Mouse (Mus musculus): ENCODE data around the gene Ppm1e. TPM values are rescaled to one million over a fixed set of nuclear protein-coding genes. Genes with fewer than 3 reads are reported as not detected.
"Not testable (repeated sequence)": the region's sequence is repeated elsewhere in the genome, so short reads cannot be mapped to it uniquely, and the experiment has no call there.

Gene Ppm1e
- polyA plus RNA-seq, 1 experiment, result 0.70 TPM

- no peaks in the 10 kb centered on the region for H3K36me3 ChIP-seq (ENCODE audit: control insufficient read depth, insufficient read depth, low read length)
- 67% methylated on average over 4 of the region's 4 CpGs for WGBS
- H3K27ac ChIP-seq (ENCODE audit: insufficient read depth, low read depth, low read length), result no peak overlapping the region
- no peak overlapping the region for H3K4me3 ChIP-seq (ENCODE audit: insufficient read depth, low read depth, low read length)
- no peak for TF ChIP-seq POLR2A (IDR thresholded peaks at IDR 0.05; ENCODE audit: low read depth, low read length)
- TF ChIP-seq CTCF (conservative IDR thresholded peaks at IDR 0.05; ENCODE audit: insufficient read depth, insufficient read length, low read depth, low read length), result no peak
- H3K27me3 ChIP-seq (replicated peaks; ENCODE audit: control insufficient read depth, insufficient read depth, low read length), result no peaks in the 10 kb centered on the region
- DNase-seq, result no peak
- no peaks in the 10 kb centered on the region; the same call in 1 of the 2 replicates for H3K4me1 ChIP-seq (ENCODE audit: control insufficient read depth, insufficient read depth, low read length)
Measured at GRCm38 (mm10) chr11:87270446-87270845, 88.4 kb downstream of the Ppm1e start.

DNA sequence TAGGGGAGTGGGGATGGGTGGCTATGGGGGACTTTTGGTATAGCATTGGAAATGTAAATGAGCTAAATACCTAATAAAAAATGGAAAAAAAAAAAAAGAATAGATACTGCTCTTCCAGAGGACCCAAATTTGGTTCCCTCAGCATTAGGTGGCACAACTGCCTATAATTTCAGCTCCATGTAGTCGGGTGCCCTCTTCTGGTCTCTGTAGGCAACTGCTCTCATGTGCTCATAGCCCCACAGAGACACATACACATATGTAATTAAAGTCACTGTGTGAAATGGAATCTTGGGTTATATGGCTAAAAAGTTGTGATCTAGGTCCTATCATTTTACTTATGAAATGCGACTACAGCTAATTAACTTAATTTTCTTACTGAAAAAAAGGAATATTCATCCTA, 90.0 kb downstream of the Ppm1e start:
- Histone ChIP-seq H3K4me1 (ENCODE audit: control insufficient read depth, insufficient read depth, low read length) (no peaks in the 10 kb centered on the region; the same call in 1 of the 2 replicates), H3K27ac (ENCODE audit: insufficient read depth, low read depth, low read length) (no peak overlapping the region), H3K36me3 (ENCODE audit: control insufficient read depth, insufficient read depth, low read length) (no peaks in the 10 kb centered on the region), H3K27me3 (replicated peaks; ENCODE audit: control insufficient read depth, insufficient read depth, low read length) (no peaks in the 10 kb centered on the region), H3K4me3 (ENCODE audit: insufficient read depth, low read depth, low read length) (no peak overlapping the region)
- WGBS, result 94% methylated on average over 2 of the region's 2 CpGs
- DNase-seq, result no peak
- TF ChIP-seq POLR2A (IDR thresholded peaks at IDR 0.05; ENCODE audit: low read depth, low read length) (no peak), CTCF (conservative IDR thresholded peaks at IDR 0.05; ENCODE audit: insufficient read depth, insufficient read length, low read depth, low read length) (no peak)

GRCm38 (mm10) chr11:87266246-87266645, 92.6 kb downstream of the Ppm1e start:
- Histone ChIP-seq H3K4me3 (ENCODE audit: insufficient read depth, low read depth, low read length) (no peak overlapping the region), H3K36me3 (ENCODE audit: control insufficient read depth, insufficient read depth, low read length) (no peaks in the 10 kb centered on the region), H3K27ac (ENCODE audit: insufficient read depth, low read depth, low read length) (no peak overlapping the region), H3K27me3 (replicated peaks; ENCODE audit: control insufficient read depth, insufficient read depth, low read length) (no peaks in the 10 kb centered on the region), H3K4me1 (ENCODE audit: control insufficient read depth, insufficient read depth, low read length) (no peaks in the 10 kb centered on the region; the same call in 1 of the 2 replicates)
- no peak for DNase-seq
- WGBS, result 75% methylated on average over 4 of the region's 4 CpGs
- no peak for TF ChIP-seq CTCF (conservative IDR thresholded peaks at IDR 0.05; ENCODE audit: insufficient read depth, insufficient read length, low read depth, low read length)
- no peak for TF ChIP-seq POLR2A (IDR thresholded peaks at IDR 0.05; ENCODE audit: low read depth, low read length)

DNA sequence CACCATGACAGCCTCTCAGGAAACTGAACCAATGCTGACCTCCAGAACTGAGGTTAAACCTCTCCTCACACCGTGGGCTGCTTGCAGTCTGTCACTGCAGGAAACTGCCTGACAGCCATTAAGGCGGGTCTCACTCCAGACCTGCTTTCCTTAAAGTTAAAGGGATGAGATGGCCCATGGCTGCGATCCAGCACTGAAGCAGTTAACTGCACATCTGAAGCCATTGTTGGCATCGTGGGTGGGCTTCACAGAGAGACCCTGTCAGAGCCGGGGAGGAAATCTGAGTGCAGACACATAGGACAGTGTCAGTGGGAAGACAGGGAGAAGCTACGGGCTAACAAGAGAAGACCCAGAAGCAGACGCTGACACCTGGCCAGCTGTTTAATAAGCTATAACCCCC, 94.9 kb downstream of the Ppm1e start:
- no peaks in the 10 kb centered on the region for H3K36me3 ChIP-seq (ENCODE audit: control insufficient read depth, insufficient read depth, low read length)
- WGBS, result 22% methylated on average over 7 of the region's 7 CpGs
- H3K27ac ChIP-seq (ENCODE audit: insufficient read depth, low read depth, low read length), result no peak overlapping the region
- H3K4me1 ChIP-seq (ENCODE audit: control insufficient read depth, insufficient read depth, low read length), result no peaks in the 10 kb centered on the region
- H3K27me3 ChIP-seq (replicated peaks; ENCODE audit: control insufficient read depth, insufficient read depth, low read length), result no peaks in the 10 kb centered on the region
- no peak for TF ChIP-seq CTCF (conservative IDR thresholded peaks at IDR 0.05; ENCODE audit: insufficient read depth, insufficient read length, low read depth, low read length)
- H3K4me3 ChIP-seq (ENCODE audit: insufficient read depth, low read depth, low read length), result no peak overlapping the region
- no peak for DNase-seq

- not testable (repeated sequence) for H3K36me3 ChIP-seq (ENCODE audit: control insufficient read depth, insufficient read depth, low read length); H3K27ac ChIP-seq (ENCODE audit: insufficient read depth, low read depth, low read length); H3K4me3 ChIP-seq (ENCODE audit: insufficient read depth, low read depth, low read length); DNase-seq; H3K27me3 ChIP-seq (replicated peaks; ENCODE audit: control insufficient read depth, insufficient read depth, low read length); H3K4me1 ChIP-seq (ENCODE audit: control insufficient read depth, insufficient read depth, low read length)
- WGBS, result 75% methylated on average over 4 of the region's 4 CpGs
Measured at GRCm38 (mm10) chr11:87261705-87262104, 97.1 kb downstream of the Ppm1e start.

GRCm38 (mm10) chr11:87259792-87260191, 99.0 kb downstream of the Ppm1e start:
- H3K27ac ChIP-seq (ENCODE audit: insufficient read depth, low read depth, low read length), result no peak overlapping the region
- WGBS, result 60% methylated on average over 10 of the region's 10 CpGs
- H3K36me3 ChIP-seq (ENCODE audit: control insufficient read depth, insufficient read depth, low read length), result no peaks in the 10 kb centered on the region
- no peaks in the 10 kb centered on the region for H3K4me1 ChIP-seq (ENCODE audit: control insufficient read depth, insufficient read depth, low read length)
- no peaks in the 10 kb centered on the region for H3K27me3 ChIP-seq (replicated peaks; ENCODE audit: control insufficient read depth, insufficient read depth, low read length)
- DNase-seq, result no peak
- TF ChIP-seq POLR2A (IDR thresholded peaks at IDR 0.05; ENCODE audit: low read depth, low read length) (no peak), CTCF (conservative IDR thresholded peaks at IDR 0.05; ENCODE audit: insufficient read depth, insufficient read length, low read depth, low read length) (no peak)
- no peak overlapping the region for H3K4me3 ChIP-seq (ENCODE audit: insufficient read depth, low read depth, low read length)

- no peak overlapping the region for H3K27ac ChIP-seq (ENCODE audit: insufficient read depth, low read depth, low read length)
- no peak for DNase-seq
- H3K4me1 ChIP-seq (ENCODE audit: control insufficient read depth, insufficient read depth, low read length), result no peaks in the 10 kb centered on the region
- TF ChIP-seq POLR2A (IDR thresholded peaks at IDR 0.05; ENCODE audit: low read depth, low read length) (no peak), CTCF (conservative IDR thresholded peaks at IDR 0.05; ENCODE audit: insufficient read depth, insufficient read length, low read depth, low read length) (no peak)
- no peak overlapping the region for H3K4me3 ChIP-seq (ENCODE audit: insufficient read depth, low read depth, low read length)
- no peaks in the 10 kb centered on the region for H3K27me3 ChIP-seq (replicated peaks; ENCODE audit: control insufficient read depth, insufficient read depth, low read length)
- no peaks in the 10 kb centered on the region for H3K36me3 ChIP-seq (ENCODE audit: control insufficient read depth, insufficient read depth, low read length)
- WGBS, result 95% methylated on average over 5 of the region's 5 CpGs
Measured at GRCm38 (mm10) chr11:87257282-87257681, 101.5 kb downstream of the Ppm1e start.

DNA sequence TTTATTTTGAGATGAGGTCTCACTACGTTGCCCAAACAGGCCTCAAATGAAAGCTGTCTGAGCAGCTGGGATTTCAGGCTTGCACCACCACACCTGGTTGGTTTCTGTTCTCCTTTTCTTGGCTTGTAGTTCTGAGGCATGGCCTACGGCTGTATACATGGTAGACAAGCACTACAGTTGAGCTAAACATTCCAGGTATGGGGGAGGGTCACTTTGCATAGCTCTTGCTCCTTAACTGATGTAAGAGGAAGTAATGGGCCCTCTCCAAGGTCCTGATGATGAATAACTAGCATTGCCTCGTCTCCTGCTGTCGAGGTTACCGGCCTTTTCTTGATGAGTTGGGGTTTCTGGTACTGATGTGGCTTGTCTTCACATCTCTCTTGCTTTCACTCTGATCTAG, 104.7 kb downstream of the Ppm1e start:
- Histone ChIP-seq H3K4me3 (ENCODE audit: insufficient read depth, low read depth, low read length) (no peak overlapping the region), H3K27me3 (replicated peaks; ENCODE audit: control insufficient read depth, insufficient read depth, low read length) (no peaks in the 10 kb centered on the region), H3K4me1 (ENCODE audit: control insufficient read depth, insufficient read depth, low read length) (no peaks in the 10 kb centered on the region), H3K27ac (ENCODE audit: insufficient read depth, low read depth, low read length) (no peak overlapping the region), H3K36me3 (ENCODE audit: control insufficient read depth, insufficient read depth, low read length) (no peaks in the 10 kb centered on the region)
- no peak for DNase-seq
- 48% methylated on average over 5 of the region's 5 CpGs for WGBS
- TF ChIP-seq POLR2A (IDR thresholded peaks at IDR 0.05; ENCODE audit: low read depth, low read length) (no peak), CTCF (conservative IDR thresholded peaks at IDR 0.05; ENCODE audit: insufficient read depth, insufficient read length, low read depth, low read length) (no peak)
